Mouse (Mus musculus) A20 (cell line): ENCODE results near the gene Srp68.

Experiments
- DNase-seq: peaks from one replicate; pipeline ENCODE4 v3.0.0-alpha.2; 2011; ENCODE audit warnings: low read depth, low spot score

Gene Srp68

DNA sequence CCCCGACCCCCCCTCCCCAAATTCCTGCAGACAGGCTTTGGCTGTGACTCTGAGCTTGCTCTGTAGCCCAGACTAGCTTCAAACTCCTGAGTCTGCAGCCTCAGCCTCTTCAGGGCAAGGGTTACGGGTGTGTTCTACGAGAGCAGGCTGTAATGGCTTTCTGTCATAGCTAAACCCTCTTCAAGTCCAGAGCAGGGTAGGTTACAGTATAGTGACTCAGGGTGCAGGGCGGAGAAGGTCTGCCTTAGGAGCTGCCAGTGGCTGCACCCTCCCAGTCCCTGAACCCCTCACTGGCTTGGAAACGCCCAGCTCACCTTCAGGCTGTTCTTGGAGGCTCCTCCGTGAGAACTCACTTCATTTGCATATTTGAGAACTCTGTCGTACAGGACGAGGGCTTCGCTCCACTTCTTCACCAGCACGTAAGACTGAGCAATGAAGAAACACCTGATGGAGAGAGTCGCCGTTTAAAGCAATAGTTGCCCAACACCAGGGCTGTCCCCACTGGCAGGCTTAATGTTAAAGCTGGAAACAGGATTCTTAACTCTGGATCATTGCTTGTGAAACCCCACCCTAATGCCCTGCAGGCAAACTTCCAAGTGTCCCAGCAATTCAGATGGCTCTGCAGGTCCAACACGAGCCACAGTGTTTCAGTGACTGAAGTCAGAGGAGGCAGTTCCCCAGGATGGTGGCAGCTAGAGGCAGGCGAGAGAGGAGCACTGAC is 26.4 kb downstream of the Srp68 start:
- no peak for DNase-seq

DNA sequence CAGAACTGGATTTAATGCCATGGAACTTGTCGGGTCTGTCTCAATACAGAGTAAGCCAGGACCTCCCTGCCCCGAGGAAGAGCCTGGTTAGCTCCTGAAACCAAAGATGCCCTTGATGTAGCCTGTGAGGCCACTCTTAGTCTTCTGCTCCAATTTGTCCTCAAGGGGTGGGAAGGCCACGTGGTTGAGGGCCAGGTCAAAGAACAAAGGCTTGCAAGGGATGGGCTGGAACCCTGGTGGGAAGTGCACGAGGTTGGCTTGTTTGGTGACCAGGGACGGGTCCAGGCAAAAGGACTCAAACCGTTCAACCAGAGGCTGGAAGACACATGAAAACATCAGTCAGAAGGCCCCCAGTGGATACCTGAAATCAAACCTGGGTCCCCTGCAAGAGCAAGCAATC is 28.4 kb downstream of the Srp68 start:
- no peak for DNase-seq

DNA sequence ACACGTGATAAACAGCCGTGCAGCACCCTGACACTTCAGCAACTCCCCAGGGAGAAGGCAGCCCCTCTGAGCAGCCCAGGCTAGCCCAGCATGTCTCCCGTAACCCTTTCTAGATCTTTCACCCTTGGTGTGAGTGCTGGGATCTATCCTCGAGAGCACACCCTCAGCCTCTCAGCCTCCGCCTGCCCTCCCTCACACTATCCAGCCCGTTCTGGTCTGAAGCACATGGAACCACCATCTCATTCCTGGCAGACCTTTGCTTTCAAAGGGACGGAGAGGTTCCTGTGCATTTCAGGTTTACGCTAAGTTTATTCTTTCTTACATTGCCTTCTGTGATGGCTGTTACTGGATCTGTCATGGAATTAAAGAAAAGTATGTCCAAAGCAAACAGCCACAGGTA is 29.4 kb downstream of the Srp68 start:
- no peak for DNase-seq

DNA sequence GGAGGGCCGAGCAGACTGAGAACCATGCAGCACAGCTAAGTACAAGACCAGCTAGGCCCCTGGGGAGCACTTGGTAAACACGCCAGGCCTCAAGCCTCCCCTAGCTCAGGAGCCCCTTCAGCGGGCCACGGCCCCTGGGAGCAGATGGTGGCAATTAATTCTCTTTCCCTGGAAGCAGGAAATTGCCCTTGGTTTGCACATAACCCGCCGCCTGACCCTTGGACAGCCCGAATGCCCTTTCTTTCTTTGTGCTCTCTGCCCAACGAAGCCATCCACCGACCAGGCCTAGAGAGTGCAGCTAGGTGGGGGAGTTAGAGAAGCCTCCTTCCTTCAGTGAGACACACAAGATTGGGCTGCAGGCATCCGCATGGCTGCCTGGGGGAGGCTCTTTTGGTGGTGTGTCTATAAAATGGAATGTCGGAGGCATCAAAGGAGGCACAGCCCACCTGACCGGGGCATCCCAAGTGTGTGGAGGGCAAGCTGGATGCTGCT is 32.2 kb downstream of the Srp68 start:
- DNase-seq = no peak

DNA sequence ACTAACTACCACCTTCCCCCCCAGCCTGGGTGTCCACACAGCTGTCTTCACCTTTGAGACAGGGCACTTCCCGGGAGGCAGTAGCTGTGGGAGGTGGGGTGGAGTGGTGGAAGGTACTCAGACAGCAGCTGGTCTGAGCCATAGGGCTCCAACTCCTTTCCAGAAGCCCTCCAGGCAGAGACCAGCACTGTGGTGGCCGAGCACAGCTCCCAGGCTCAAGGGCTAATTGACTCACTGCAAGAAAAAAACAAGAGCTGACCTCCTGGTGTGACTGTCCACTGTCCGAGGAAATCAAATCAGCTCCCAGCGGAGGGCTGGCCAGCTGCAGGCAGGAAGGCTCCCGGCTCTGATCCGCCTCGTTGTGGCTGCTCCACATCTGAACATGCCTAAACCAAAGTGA is 34.2 kb downstream of the Srp68 start:
- DNase-seq = no peak

DNA sequence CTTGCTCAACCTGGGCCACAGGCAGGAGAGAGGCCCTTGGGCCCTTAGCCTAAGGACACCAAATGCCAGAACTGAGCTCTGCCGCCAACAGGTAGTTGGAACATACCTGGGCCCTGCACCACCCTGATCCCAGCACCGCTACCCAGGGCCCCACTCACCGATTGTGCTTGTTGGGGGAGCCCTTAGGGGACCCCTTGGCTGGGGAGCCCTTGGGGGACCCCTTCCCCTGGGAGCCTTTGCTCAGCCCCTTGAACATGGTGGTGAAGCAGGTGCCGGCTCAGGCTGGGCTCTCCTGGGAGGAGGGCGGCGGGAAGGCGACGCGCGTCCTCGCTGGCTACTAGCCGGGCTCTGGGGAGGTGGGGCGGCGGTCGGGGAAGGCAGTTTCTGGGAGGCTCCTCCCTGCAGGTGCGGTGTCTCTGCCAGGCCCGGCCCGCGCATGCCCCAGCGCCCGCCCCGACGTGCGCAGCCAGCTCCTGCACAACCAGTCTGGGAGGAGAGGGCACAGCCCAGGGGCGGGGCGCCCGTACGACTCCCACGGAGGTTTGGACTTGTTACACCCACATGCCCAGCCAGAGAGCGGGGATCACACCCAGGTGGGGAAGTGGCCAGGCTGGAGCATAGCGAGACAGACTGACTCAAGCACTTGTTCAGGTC is 36.1 kb downstream of the Srp68 start, which contains the start of gene Evpl:
TSS of gene Evpl (minus strand) at position 336 of the 654 bp plus-strand sequence.
- DNase-seq = peak; percentile 21

DNA sequence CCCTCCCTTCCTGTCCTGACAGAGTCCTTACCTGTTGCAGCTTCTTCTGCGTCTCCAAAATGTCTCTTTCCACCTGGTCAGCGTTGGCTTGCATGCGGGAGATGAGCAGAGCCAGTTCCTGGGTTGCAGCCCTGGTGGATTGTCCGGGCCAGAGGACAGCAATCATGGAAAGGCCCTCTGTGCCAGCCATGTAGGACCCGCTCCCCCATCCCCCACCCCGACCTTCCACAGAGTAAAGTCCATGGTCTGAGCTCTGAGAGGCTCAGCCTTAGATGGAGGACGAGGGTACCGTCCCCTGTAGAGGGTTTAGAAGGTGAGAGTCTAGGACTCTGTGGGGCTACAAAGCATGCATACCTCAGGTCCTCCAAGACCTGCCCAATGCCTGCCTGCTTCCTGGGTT is 39.1 kb downstream of the Srp68 start:
- no peak for DNase-seq

DNA sequence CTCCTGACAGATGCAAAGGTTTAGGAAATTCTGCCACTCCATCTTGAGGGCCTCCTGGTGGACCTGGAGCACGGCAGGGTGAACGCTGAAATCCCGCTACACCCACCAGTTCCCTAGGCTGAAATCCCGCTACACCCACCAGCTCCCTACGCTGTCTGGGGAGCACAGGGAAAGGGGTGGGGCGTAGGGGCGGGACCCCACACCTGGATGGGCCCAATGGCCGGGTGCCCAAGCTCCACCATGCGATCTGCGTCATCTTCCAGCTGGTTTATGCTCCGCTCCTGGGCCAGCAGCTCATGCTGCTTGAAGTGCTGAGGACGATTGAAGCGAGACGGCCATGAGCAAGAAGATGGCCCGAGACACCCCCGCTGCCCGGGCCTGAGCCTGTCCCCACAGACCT is 41.6 kb downstream of the Srp68 start:
- no peak for DNase-seq

DNA sequence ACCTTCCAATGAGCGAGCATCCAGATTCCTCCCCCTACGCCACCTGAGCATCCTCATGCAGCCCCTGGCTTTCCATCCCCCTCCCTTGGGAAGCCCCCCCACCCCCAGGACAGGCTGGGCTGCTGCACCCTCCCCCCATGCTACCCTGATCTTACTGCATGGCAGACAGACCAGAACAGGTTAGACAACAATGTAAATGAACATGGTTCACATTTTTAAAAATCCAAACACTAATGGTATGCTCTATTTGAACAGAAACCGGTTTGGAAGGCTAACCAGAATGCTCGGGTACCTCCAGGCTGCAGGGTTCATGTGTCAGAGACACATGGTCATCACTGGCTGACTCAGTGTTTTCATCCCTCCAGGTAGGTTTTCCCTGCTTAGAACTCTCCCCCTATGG is 45.3 kb downstream of the Srp68 start:
- DNase-seq = no peak

DNA sequence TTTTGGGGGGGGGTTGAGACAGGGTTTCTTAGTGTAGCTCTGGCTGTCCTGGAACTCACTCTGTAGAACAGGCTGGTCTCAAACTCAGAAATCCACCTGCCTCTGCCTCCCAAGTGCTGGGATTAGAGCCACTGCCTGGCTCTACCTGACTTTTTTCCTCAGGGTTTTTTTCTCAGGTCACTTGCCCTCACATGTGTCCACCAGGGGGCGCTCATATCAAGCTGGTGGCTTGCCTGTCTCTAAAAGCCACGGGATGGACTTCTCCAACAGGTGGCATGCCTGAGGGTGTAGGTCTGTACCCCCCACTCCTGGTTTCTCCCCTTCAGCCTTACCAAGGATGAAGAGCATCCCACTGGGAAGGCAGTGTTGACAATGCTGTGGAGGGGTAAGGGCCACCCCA is 47.6 kb downstream of the Srp68 start:
- DNase-seq = peak; percentile 80

DNA sequence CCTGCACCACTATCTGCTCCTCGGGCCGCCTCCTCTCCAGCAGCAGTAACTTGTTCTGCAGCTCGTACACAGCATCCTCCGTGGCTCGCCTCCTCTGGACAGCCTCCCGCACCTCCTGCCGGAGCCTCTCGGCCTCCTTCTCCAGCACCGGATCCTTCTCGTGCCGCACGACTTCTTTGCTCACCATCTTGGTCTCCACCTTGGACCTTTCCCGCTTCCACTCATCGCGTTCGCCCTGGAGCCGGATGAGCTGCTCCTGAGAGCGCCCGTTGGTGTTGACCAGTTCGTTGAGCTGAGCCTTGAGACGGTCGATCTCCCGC is 51.3 kb downstream of the Srp68 start:
- no peak for DNase-seq

DNA sequence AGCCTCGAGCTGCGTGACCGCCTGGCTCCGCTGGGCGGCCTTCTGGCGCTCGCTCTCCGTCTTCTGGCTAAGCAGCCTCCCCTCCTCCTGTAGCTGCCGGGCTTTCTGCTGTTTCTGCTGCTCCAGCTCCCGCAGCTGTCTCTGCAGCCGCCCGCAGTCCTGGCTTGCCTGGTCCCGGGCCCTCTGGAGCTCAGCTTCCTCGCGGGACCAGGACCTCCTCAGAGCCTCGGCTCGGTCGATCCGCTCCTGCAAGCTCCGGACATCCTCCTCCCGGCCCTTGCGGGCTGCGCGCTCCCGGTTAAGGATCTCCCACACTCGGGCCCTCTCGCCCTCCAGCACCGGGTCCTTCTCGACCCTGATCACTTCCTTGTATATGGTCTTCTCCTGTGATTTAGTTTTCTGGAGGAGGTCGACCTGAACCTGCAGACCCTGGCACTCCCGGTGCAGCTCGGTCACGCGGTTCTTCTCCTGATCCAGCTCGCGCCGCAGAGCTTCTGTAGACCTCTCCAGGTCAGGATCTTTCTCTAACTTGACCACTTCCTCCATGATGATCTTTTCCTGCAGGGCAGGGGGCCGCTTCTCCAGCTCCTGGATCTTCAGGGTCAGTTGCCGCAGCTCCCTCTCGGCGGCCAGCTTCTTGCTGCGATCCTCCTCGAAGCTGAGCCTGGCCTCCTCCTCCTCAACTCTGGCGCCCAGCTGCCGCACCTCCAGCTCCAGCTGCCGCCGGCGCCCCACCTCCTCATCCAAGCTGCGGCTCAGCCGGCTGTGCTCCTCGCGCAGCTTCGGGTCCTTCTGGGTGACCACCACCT is 51.9 kb downstream of the Srp68 start:
- DNase-seq = no peak

DNA sequence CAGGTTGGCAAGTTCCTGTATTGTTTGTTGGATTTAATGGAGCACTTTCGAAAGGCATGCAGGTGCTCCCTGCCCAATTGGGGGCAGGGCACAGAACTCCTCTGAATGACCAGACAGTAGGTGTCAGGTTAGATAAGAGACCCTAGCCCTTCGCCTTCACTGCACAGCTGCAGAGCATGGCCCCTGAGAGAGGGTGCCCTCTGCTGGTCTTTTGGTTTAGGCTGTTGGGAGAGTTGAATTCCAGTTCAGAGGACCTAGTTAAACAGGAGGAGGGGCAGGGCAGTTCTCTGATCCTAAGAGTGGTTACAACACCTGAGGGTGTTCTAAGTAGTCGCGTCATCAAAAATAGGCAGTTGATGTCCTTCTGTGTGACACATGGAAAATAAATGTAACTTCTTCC is 54.1 kb downstream of the Srp68 start:
- peak; percentile 55 for DNase-seq

DNA sequence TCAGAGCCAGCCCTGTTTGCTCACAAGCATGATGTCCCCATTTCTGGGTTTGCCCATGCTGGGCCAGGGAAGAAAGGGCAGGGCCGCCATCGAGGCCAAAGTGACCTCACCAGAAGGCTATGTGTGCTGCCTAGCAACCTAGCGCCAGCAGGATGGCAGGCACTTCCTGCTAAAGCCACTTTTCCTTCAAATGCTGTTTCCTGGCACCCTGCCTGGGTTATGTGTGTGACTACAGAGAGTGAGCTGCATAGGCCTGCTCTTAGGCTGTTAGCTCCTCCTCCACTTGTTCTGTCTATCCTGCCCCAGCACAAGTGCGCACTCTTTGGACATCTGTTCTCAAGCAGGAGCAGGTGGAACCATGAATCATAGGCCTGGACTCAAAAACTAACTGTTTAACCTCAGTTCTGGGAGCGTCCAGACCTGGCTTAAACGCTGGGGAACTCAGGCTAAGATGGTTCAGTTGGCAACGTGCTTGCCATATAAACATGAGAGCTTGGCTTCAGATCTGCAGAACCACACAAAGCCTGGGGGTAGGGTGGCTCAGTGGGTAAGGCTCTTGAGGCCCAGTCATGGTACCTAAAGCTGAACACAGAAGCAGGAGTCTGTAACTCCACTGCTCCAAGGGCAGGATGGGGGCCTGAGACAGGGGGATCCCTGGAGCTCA is 55.1 kb downstream of the Srp68 start:
- no peak for DNase-seq

DNA sequence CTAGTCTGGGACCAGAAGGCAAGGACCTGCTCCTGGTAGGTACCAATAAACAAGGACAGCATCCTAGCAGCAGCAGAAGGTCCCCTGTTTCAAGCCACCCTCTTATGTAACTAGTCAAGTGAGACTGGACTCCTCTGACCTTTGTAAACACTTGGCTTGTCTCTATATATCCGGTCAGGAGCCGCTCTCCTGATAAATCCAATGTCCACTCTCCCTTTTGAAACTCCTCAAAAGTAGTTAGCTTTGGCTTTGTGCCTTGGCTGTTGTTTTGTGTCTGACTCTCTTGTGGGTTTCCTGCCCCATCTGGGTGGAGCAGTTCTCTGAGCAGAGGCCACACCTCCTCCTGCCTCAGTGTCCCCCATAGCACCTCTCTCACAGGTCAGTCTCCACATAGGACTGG is 55.8 kb downstream of the Srp68 start:
- DNase-seq = no peak

DNA sequence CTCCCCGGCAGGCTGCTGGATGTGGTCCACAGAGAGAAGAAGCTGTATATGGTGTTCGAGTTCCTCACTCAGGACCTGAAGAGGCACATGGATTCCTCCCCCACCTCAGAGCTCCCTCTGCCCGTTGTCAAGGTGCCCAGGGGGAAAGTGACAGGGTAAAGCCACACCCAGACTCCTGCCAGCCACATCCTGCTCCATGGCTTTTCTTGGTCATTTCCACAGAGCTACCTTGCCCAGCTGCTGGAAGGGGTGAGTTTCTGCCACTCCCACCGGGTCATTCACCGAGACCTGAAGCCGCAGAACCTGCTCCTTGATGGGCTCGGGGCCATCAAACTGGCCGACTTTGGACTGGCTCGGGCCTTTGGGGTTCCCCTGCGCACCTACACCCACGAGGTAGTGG is 57.5 kb downstream of the Srp68 start:
- DNase-seq = no peak

DNA sequence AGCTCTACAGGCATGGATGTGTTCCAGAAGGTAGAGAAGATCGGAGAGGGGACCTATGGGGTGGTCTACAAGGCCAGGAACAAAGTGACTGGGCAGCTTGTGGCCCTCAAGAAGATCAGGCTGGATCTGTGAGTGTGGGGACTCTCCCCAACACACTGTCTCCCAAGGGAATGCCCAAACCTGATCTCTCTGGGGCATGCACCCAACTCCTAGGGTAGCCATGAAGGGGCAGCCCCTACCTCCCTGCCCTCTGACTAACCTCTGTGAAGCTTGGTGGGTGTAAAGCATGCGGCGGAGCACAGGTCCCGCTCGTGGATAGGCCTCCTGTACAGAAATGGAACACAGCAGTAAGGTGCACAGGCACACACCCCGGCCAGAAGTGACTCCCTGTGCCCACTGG is 58.0 kb downstream of the Srp68 start:
- DNase-seq = no peak

DNA sequence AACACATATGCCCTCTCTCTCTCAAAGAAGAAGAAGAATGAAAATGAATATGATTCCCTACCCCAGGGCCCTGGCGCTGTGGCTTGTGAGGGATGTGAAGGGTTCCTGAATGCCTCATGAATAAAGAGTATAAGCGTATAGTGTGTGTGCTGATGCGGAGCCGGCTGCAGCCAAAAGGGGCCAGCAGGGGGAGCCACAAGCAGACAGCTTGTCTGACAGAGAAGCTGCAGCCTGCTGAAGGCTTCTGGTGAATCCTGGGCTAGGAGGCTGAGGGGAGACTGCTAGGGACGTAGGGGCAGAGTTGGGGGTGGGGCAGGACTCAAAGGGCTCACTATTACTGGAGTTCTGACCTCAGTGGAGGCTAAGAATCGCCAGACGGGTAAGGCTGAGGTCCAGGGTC is 58.8 kb downstream of the Srp68 start:
- peak; percentile 57 for DNase-seq

DNA sequence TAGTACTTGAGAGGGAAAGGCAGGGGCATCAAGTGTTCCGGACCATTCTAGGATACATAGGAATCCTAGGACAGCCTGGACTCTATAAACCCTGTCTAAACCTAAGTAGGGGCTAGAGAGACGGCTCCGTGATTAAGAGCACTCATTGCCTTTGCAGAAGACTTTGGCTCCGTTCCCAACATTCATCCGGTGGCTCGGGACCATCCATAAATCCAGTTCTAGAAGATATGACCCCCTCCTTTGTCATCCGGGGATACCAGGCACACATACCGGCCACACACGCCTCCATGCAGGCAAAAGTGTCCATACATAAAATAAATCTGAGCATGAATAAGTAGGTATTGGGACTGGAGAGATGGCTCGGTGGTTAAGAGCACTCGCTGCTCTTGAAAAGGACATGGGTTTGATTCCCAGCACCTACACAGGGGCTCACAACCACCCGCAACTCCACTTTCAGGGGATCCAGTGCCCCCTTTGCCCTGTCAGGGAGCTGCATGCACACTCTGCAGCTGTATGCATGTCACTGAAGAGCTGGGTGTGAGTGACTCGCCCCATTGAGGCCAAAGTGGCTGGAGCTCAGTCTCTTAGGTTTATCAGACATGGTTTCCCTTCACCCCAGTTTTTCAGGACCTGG is 60.0 kb downstream of the Srp68 start:
- no peak for DNase-seq

DNA sequence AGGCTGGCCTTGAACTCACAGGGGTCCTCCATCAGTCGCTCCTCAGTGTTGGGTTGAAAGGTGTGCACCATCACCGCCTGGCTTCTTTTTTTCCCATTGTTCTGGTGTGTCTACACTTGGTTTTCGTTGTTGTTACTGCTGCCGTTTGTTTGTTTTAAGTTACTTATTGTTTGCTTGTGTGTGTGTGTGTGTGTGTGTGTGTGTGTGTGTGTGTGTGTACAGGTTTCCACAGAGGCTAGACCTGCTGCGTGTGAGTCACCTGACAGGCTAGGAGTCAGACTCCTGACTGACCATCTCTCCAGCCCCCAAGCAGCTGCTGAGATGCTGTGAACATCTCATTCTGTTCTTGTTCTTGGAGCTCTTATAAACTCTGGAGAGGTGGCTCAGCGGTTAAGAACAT is 61.2 kb downstream of the Srp68 start:
- DNase-seq = no peak

DNA sequence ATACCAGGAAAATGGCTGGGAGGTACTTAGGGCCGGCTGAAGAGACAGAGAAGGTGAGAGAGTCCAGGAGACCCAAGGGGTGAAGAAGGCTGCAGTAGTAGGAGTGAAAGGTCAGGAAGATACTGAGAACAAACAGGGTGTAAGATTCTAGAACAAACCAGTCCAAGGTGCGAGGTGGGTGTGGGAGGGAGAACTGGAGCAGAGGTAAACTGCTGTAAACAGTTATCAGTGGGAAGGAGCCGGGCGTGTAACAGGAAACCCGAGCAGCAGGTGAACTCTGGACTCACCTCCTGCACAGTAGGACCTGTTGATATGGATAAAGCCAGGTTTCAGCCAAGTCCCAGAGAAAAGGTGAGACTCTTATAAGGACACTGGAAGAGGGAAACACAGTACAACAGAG is 63.3 kb downstream of the Srp68 start:
- DNase-seq = no peak

DNA sequence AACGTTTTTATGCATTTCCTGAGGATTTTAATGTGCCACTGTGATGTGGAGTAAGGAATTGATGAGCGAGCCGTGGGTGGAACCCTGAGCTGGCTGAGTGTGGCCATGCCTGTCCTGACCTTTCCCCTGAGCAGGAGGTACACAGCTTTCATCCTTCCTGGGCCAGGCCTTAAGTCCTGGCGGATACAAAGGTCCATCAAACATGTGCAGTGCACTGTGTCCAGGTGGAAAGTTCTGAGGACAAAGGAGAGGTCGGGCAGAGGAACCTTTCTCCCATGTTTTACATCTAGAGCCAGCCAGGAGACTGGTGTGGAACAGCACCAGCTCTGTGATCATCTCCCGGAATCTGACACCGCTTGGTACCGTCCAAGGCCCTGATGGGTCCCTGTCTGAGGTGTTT is 64.8 kb downstream of the Srp68 start:
- no peak for DNase-seq
